In the genomic region with DNA sequence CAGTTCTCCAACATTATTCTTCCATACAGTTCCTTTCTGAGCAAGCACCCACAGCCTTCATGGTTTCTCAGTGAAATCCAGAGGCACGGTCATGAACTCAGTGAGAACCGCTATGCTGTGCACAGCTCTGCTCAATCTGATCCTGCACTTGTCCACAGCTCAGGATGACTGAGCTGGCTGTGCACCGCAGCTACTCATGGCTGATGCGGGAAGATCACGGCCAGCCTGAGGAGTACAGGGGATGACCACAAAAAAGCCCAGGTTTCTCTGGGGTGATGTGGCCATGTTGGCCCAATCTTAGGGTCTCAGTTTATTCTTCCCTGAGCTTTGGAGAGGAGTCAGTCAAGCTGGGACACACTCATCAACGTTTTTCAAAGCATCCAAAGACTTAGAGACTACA, we compare ENCODE assay signal across 8 mouse cellular contexts.
A peak's percentile ranks its signal among the peaks of the same experiment; 100 is the strongest.
DNase-seq lines count a peak whose midpoint lies in the region; ATAC-seq lines count a peak whose summit lies in the region.

No protein-coding gene starts in this region.

- DNase-seq in heart, postnatal 10 days, result no peak
- DNase-seq in embryonic facial prominence, embryonic 10.5 days (ENCODE audit: low spot score), result no peak
- DNase-seq in right cerebral cortex, postnatal 36 days (ENCODE audit: low spot score in 2 of 2), result no peak
- DNase-seq in thymus, adult 18-20 months, result no peak
- DNase-seq in layer of hippocampus, postnatal 10 days (ENCODE audit: low spot score in 2 of 2), result no peak

- peak overlapping the region; percentile 66 for H3K4me3 ChIP-seq in heart, embryonic 13.5 days
- H3K4me3 ChIP-seq in embryonic facial prominence, embryonic 10.5 days, result peak overlapping the region; percentile 59
- H3K4me3 ChIP-seq in hindbrain, embryonic 12.5 days, result peak overlapping the region; percentile 55; the same call in 1 of the 2 replicates
- peak overlapping the region; percentile 53; the same call in 1 of the 2 replicates for H3K4me3 ChIP-seq in macrophage (ENCODE audit: inconsistent target)

- peaks cover 46% of the 10 kb centered on the region for H3K27me3 ChIP-seq in heart, embryonic 13.5 days (replicated peaks)
- peaks cover 10% of the 10 kb centered on the region for H3K27me3 ChIP-seq in embryonic facial prominence, embryonic 10.5 days (replicated peaks; ENCODE audit: low read depth, poor library complexity, severe bottlenecking)
- H3K27me3 ChIP-seq in hindbrain, embryonic 12.5 days, result peaks cover 21% of the 10 kb centered on the region

- no peak overlapping the region for H3K9ac ChIP-seq in heart, embryonic 13.5 days
- H3K9ac ChIP-seq in hindbrain, embryonic 12.5 days, result no peak overlapping the region

- 67% methylated on average over 6 of the region's 6 CpGs for WGBS in heart, embryonic 13.5 days
- WGBS in embryonic facial prominence, embryonic 10.5 days, result 74% methylated on average over 6 of the region's 6 CpGs
- 78% methylated on average over 6 of the region's 6 CpGs for WGBS in hindbrain, embryonic 12.5 days
- 82% methylated on average over 6 of the region's 6 CpGs for WGBS in macrophage (ENCODE audit: missing documents)

- H3K9me3 ChIP-seq in heart, embryonic 13.5 days, result no peaks in the 10 kb centered on the region
- no peaks in the 10 kb centered on the region for H3K9me3 ChIP-seq in embryonic facial prominence, embryonic 10.5 days
- H3K9me3 ChIP-seq in hindbrain, embryonic 12.5 days (replicated peaks), result no peaks in the 10 kb centered on the region

- no peaks in the 10 kb centered on the region for H3K36me3 ChIP-seq in heart, embryonic 13.5 days
- H3K36me3 ChIP-seq in embryonic facial prominence, embryonic 10.5 days (replicated peaks), result no peaks in the 10 kb centered on the region
- no peaks in the 10 kb centered on the region for H3K36me3 ChIP-seq in hindbrain, embryonic 12.5 days
- H3K36me3 ChIP-seq in macrophage (ENCODE audit: inconsistent target), result no peaks in the 10 kb centered on the region

- intact Hi-C loops in heart, postnatal 10 days (cut with DNase I), result loop anchor here (10.0 kb wide), 3 partner anchors 244 to 1344 kb away; no protein-coding TSS in a partner anchor

- no peak overlapping the region for H3K27ac ChIP-seq in heart, embryonic 13.5 days (replicated peaks)
- H3K27ac ChIP-seq in embryonic facial prominence, embryonic 10.5 days (replicated peaks), result peak overlapping the region; percentile 84; the same call in 1 of the 2 replicates
- no peak overlapping the region for H3K27ac ChIP-seq in hindbrain, embryonic 12.5 days
- H3K27ac ChIP-seq in macrophage, result no peak overlapping the region

- H3K4me1 ChIP-seq in heart, embryonic 13.5 days, result peaks cover 9% of the 10 kb centered on the region
- peaks cover 13% of the 10 kb centered on the region for H3K4me1 ChIP-seq in embryonic facial prominence, embryonic 10.5 days
- peaks cover 6% of the 10 kb centered on the region; the same call in 1 of the 2 replicates for H3K4me1 ChIP-seq in hindbrain, embryonic 12.5 days

- H3K4me2 ChIP-seq in heart, embryonic 13.5 days, result peak overlapping the region; percentile 73
- H3K4me2 ChIP-seq in hindbrain, embryonic 12.5 days (replicated peaks), result peak overlapping the region; percentile 63

- no peak for ATAC-seq in heart, embryonic 13.5 days (ENCODE audit: extremely low read depth, insufficient number of reproducible peaks, low FRiP score, low TSS enrichment)
- ATAC-seq in hindbrain, embryonic 12.5 days (ENCODE audit: low FRiP score), result no peak

- no peaks in the 10 kb centered on the region for H3K79me2 ChIP-seq in macrophage (ENCODE audit: inconsistent target)
